Mouse (Mus musculus): Measurements from ENCODE around the gene Gnat1. TPM values are rescaled to one million over a fixed set of nuclear protein-coding genes. Genes with fewer than 3 reads are reported as not detected.

Gene Gnat1
- polyA plus RNA-seq, 1 experiment from 2014 or later = 0.30 TPM

DNA sequence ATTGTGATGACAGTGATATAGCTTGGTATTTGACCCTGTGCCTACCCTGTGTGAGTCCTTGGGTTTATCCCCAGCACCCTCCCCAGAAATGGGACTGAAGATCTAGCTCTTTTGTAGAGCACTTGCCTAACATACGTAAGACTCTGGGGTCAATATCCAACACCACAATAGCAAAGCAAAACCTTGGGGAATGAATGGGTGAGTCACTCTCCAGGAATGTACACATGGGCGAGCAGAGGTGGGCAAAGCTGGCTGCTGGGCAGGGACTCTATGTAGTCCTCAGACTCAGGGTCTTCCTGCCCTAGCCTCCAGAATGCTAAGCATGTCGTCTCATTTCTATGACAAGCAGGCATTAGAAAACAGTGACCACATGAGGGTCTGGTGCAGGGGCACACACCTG lies 30.7 kb downstream of the Gnat1 start:
- H3K27me3 ChIP-seq (replicated peaks; ENCODE audit: insufficient read depth, low read length) = no peaks in the 10 kb centered on the region
- H3K4me3 ChIP-seq (ENCODE audit: low read depth, low read length) = no peak overlapping the region
- peaks cover 10% of the 10 kb centered on the region; the same call in 1 of the 2 replicates for H3K4me1 ChIP-seq (ENCODE audit: insufficient read depth, low read depth, low read length)
- H3K9ac ChIP-seq (replicated peaks; ENCODE audit: low read depth) = no peak overlapping the region
- H3K36me3 ChIP-seq (ENCODE audit: insufficient read depth, low read length) = no peaks in the 10 kb centered on the region
- ATAC-seq (no peak), DNase-seq (ENCODE audit: low spot score) (no peak)
- TF ChIP-seq EP300 (IDR thresholded peaks at IDR 0.05) (no peak), CTCF (IDR thresholded peaks at IDR 0.05) (no peak)
- no peak overlapping the region for H3K4me2 ChIP-seq (replicated peaks; ENCODE audit: low read depth, low read length)
- no peak overlapping the region for H3K27ac ChIP-seq (ENCODE audit: low read length)
- WGBS = 53% methylated on average over 3 of the region's 3 CpGs
- H3K9me3 ChIP-seq (ENCODE audit: low read length) = no peaks in the 10 kb centered on the region

- Histone ChIP-seq H3K4me1 (ENCODE audit: insufficient read depth, low read depth, low read length) (peaks cover 10% of the 10 kb centered on the region; the same call in 1 of the 2 replicates), H3K4me3 (ENCODE audit: low read depth, low read length) (no peak overlapping the region), H3K9ac (replicated peaks; ENCODE audit: low read depth) (no peak overlapping the region), H3K36me3 (ENCODE audit: insufficient read depth, low read length) (no peaks in the 10 kb centered on the region), H3K27me3 (replicated peaks; ENCODE audit: insufficient read depth, low read length) (no peaks in the 10 kb centered on the region), H3K27ac (ENCODE audit: low read length) (no peak overlapping the region), H3K4me2 (replicated peaks; ENCODE audit: low read depth, low read length) (no peak overlapping the region), H3K9me3 (ENCODE audit: low read length) (no peaks in the 10 kb centered on the region)
- ATAC-seq (no peak), DNase-seq (ENCODE audit: low spot score) (peak; percentile 36)
- peak; percentile 31; the same call in 1 of the 2 replicates for TF ChIP-seq CTCF (IDR thresholded peaks at IDR 0.05)
- no peak for TF ChIP-seq EP300 (IDR thresholded peaks at IDR 0.05)
- WGBS = 78% methylated on average over 6 of the region's 6 CpGs
These were observed 32.5 kb downstream of the Gnat1 start for GRCm38 (mm10) chr9:107646975-107647374.

GRCm38 (mm10) chr9:107645577-107645976 lies 33.9 kb downstream of the Gnat1 start:
- Histone ChIP-seq H3K4me1 (ENCODE audit: insufficient read depth, low read depth, low read length) (peaks cover 10% of the 10 kb centered on the region; the same call in 1 of the 2 replicates), H3K9me3 (ENCODE audit: low read length) (no peaks in the 10 kb centered on the region), H3K9ac (replicated peaks; ENCODE audit: low read depth) (no peak overlapping the region), H3K27me3 (replicated peaks; ENCODE audit: insufficient read depth, low read length) (no peaks in the 10 kb centered on the region), H3K36me3 (ENCODE audit: insufficient read depth, low read length) (no peaks in the 10 kb centered on the region), H3K4me2 (replicated peaks; ENCODE audit: low read depth, low read length) (no peak overlapping the region), H3K4me3 (ENCODE audit: low read depth, low read length) (no peak overlapping the region), H3K27ac (ENCODE audit: low read length) (no peak overlapping the region)
- TF ChIP-seq EP300 (IDR thresholded peaks at IDR 0.05) = no peak
- peak; percentile 97 for TF ChIP-seq CTCF (IDR thresholded peaks at IDR 0.05)
- peak; percentile 77 for DNase-seq (ENCODE audit: low spot score)
- ATAC-seq = peak; percentile 62
- WGBS = 13% methylated on average over 5 of the region's 5 CpGs

DNA sequence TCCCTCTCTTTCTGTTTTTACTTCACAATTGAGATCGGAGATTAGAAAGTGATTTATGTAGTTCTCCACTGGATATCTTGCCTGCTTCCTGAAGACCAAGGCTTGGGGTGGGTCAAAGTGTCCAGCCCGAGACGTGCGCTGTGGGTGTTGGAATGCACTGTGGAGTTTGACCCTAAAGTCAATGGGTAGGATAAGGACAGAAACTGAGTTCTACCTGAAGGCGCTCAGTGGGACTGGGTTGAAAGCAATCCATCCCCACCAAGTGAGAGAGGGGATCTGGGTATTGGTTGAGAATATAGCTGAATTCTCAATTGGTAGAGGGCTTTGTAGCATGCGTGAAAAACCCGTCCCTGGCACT lies 34.4 kb downstream of the Gnat1 start:
- peaks cover 10% of the 10 kb centered on the region; the same call in 1 of the 2 replicates for H3K4me1 ChIP-seq (ENCODE audit: insufficient read depth, low read depth, low read length)
- H3K9me3 ChIP-seq (ENCODE audit: low read length) = no peaks in the 10 kb centered on the region
- no peak for DNase-seq (ENCODE audit: low spot score)
- H3K9ac ChIP-seq (replicated peaks; ENCODE audit: low read depth) = no peak overlapping the region
- 0 out of 2 replicates have a peak overlapping the region, but pooled peaks have one; percentile 17 for H3K4me3 ChIP-seq (ENCODE audit: low read depth, low read length)
- peak overlapping the region; percentile 59 for H3K4me2 ChIP-seq (replicated peaks; ENCODE audit: low read depth, low read length)
- no peaks in the 10 kb centered on the region for H3K36me3 ChIP-seq (ENCODE audit: insufficient read depth, low read length)
- ATAC-seq = no peak
- no peaks in the 10 kb centered on the region for H3K27me3 ChIP-seq (replicated peaks; ENCODE audit: insufficient read depth, low read length)
- TF ChIP-seq CTCF (IDR thresholded peaks at IDR 0.05) (no peak), EP300 (IDR thresholded peaks at IDR 0.05) (no peak)
- 46% methylated on average over 7 of the region's 7 CpGs for WGBS
- no peak overlapping the region for H3K27ac ChIP-seq (ENCODE audit: low read length)

- Histone ChIP-seq H3K9ac (replicated peaks; ENCODE audit: low read depth) (peak overlapping the region; percentile 58), H3K4me1 (ENCODE audit: insufficient read depth, low read depth, low read length) (peaks cover 10% of the 10 kb centered on the region; the same call in 1 of the 2 replicates), H3K4me3 (ENCODE audit: low read depth, low read length) (peak overlapping the region; percentile 17; the same call in 1 of the 2 replicates), H3K27ac (ENCODE audit: low read length) (0 out of 2 replicates have a peak overlapping the region, but pooled peaks have one; percentile 38), H3K27me3 (replicated peaks; ENCODE audit: insufficient read depth, low read length) (no peaks in the 10 kb centered on the region), H3K9me3 (ENCODE audit: low read length) (no peaks in the 10 kb centered on the region), H3K4me2 (replicated peaks; ENCODE audit: low read depth, low read length) (peak overlapping the region; percentile 59), H3K36me3 (ENCODE audit: insufficient read depth, low read length) (no peaks in the 10 kb centered on the region)
- ATAC-seq (peak; percentile 86), DNase-seq (ENCODE audit: low spot score) (peak; percentile 95)
- TF ChIP-seq EP300 (IDR thresholded peaks at IDR 0.05) (peak; percentile 33; the same call in 1 of the 2 replicates), CTCF (IDR thresholded peaks at IDR 0.05) (peak; percentile 98)
- WGBS = 3% methylated on average over 35 of the region's 35 CpGs
These were observed 34.9 kb downstream of the Gnat1 start for GRCm38 (mm10) chr9:107644495-107645152.

DNA sequence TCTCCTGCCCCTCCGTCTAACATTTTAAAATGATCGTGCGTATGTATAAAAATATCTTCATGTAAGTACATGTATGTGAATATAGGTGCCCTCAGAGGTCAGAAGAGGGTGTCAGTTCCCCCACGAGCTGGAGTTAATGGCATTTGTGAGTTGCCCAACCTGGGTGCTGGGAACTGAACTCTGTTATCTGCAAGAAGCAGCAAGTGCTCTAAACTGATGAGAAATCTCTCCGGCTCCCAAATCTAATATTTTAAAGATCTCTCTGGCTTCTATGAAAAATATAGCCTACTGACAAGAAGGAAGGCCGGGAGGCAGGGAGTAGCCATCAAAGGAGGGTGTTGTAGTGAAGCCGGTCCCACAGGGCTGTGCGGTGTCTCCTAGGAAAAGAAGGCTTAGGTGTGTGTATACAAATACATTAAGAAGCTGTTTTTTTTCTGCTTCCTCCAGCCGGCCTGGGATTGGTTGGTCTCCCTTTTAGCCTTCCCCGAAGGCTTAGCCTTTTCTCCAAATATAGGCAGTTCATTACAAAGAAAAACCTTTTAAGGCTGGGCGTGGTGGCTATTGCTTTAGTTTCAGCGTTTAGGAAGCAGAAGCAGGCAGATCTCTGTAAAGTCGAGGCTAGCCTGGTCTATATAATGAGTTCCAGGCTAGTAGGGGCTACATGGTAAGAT lies 35.8 kb downstream of the Gnat1 start:
- Histone ChIP-seq H3K9ac (replicated peaks; ENCODE audit: low read depth) (no peak overlapping the region), H3K4me2 (replicated peaks; ENCODE audit: low read depth, low read length) (no peak overlapping the region; the same call in 1 of the 2 replicates), H3K4me3 (ENCODE audit: low read depth, low read length) (no peak overlapping the region), H3K27ac (ENCODE audit: low read length) (no peak overlapping the region), H3K27me3 (replicated peaks; ENCODE audit: insufficient read depth, low read length) (no peaks in the 10 kb centered on the region), H3K36me3 (ENCODE audit: insufficient read depth, low read length) (no peaks in the 10 kb centered on the region), H3K4me1 (ENCODE audit: insufficient read depth, low read depth, low read length) (peaks cover 10% of the 10 kb centered on the region; the same call in 1 of the 2 replicates), H3K9me3 (ENCODE audit: low read length) (no peaks in the 10 kb centered on the region)
- 90% methylated on average over 13 of the region's 13 CpGs for WGBS
- TF ChIP-seq CTCF (IDR thresholded peaks at IDR 0.05) = no peak
- no peak for TF ChIP-seq EP300 (IDR thresholded peaks at IDR 0.05)
- no peak for DNase-seq (ENCODE audit: low spot score)
- no peak for ATAC-seq
